ENCODE assay signal across 18 mouse cellular contexts in the genomic region with DNA sequence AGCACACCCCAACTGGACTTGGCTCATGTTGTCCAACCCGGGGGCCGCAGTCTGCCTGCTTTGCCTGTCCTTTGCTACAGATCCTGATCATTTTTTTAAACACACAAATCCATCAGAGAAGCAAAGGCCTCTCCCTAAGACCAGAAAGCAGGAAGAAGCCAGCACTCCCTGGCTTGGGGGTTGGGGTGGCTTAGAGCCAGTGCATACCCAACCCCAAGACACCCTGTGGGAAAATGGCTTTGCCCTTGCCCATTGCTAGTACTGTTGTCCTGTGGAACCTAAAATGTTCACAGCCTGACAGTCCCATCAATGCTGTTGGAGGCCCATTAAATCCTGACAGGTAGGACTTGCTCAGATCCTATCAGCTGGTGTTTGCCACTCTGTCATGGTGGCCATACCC. TPM values are rescaled to one million over a fixed set of nuclear protein-coding genes. Genes with fewer than 3 reads are reported as not detected.
"Had no signal": no experiment of that assay in that cellular context is flagged by ENCODE, and none has a peak within 500 bp of the region (broad histone marks: within the 10 kb centered on the region; RNA-seq: fewer than 3 reads in every experiment).

No protein-coding gene starts in this region.

- H3K27me3 ChIP-seq: limb, embryonic 12.5 days; limb, embryonic 15.5 days; midbrain, embryonic 12.5 days; midbrain, embryonic 15.5 days had no signal

- DNase-seq: kidney, adult 18-20 months; kidney, adult 9 months; kidney, postnatal 14 days; kidney, postnatal 4 days; left cerebral cortex, postnatal 4 days; liver, postnatal 0 days; lung, embryonic 14.5 days; right cerebral cortex, postnatal 25 days; thymus, postnatal 25 days had no signal

- H3K27ac ChIP-seq: limb, embryonic 12.5 days; limb, embryonic 15.5 days; liver, embryonic 14.5 days; macrophage; midbrain, embryonic 12.5 days; midbrain, embryonic 15.5 days had no signal

- H3K4me3 ChIP-seq: limb, embryonic 12.5 days; limb, embryonic 15.5 days; midbrain, embryonic 12.5 days; midbrain, embryonic 15.5 days had no signal

- ATAC-seq: liver, postnatal 0 days; lung, postnatal 0 days; midbrain, embryonic 15.5 days had no signal

- H3K4me2 ChIP-seq: limb, embryonic 12.5 days; limb, embryonic 15.5 days; liver, embryonic 11.5 days; lung, embryonic 14.5 days; midbrain, embryonic 12.5 days; midbrain, embryonic 15.5 days had no signal

RNA-seq across cellular contexts. Expression of a gene that starts 31.7 kb away (rescaled TPM):
- total RNA-seq: megakaryocyte, adult 5-6 weeks had no signal
- polyA plus RNA-seq: macrophage had no signal
